Mouse (Mus musculus): ENCODE measurements around the gene Gtf3c4. TPM values are rescaled to one million over a fixed set of nuclear protein-coding genes. Genes with fewer than 3 reads are reported as not detected.

The Gtf3c4 gene
- polyA plus RNA-seq, 1 experiment = 7.1 TPM

DNA sequence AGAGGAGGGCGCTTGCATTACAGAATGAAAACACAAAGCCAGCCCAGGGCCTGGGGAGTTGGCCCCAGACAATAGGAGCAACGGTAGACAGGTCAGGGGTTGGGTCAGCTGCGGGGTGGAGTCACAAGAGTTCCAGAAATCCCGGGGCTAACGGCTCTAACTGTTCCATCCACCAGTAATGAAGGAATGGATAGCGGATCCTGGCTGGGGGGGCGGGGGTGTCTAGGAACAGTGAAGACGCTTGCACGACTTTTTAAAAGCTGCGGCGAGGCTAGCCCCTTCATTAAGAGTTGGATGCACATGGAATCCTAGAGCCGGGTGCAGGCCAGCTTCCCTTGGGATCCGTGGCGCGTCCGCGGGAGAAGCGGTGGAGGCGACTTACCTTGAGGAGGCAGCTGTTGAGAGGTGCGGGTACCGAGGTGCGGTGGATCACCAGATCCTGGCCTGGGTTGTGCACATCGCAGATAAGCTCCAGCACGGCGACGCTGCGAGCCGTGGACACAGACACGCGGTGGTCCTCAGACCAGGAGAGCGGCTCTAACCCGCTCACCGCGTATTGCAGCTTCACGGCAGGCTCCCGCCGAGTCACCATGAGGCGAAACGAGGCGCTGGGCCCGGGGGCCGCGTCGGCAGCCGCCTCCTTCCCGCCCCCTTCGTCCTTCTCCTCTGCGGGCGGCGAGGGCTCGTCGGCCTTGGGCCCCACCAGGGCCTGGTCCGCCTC is 499 bp downstream of the Gtf3c4 start:
- Histone ChIP-seq H3K4me3 (ENCODE audit: insufficient read depth, low read depth, low read length) (peak overlapping the region; percentile 98), H3K4me1 (ENCODE audit: control insufficient read depth, insufficient read depth, low read length) (peaks cover 6% of the 10 kb centered on the region; the same call in 1 of the 2 replicates), H3K36me3 (ENCODE audit: control insufficient read depth, insufficient read depth, low read length) (no peaks in the 10 kb centered on the region), H3K27me3 (replicated peaks; ENCODE audit: control insufficient read depth, insufficient read depth, low read length) (no peaks in the 10 kb centered on the region), H3K27ac (ENCODE audit: insufficient read depth, low read depth, low read length) (0 out of 2 replicates have a peak overlapping the region, but pooled peaks have one; percentile 21)
- peak; percentile 19 for DNase-seq
- WGBS = under 1% methylated on average over 53 of the region's 53 CpGs
- TF ChIP-seq CTCF (conservative IDR thresholded peaks at IDR 0.05; ENCODE audit: insufficient read depth, insufficient read length, low read depth, low read length) = no peak
- TF ChIP-seq POLR2A (IDR thresholded peaks at IDR 0.05; ENCODE audit: low read depth, low read length) = no peak

DNA sequence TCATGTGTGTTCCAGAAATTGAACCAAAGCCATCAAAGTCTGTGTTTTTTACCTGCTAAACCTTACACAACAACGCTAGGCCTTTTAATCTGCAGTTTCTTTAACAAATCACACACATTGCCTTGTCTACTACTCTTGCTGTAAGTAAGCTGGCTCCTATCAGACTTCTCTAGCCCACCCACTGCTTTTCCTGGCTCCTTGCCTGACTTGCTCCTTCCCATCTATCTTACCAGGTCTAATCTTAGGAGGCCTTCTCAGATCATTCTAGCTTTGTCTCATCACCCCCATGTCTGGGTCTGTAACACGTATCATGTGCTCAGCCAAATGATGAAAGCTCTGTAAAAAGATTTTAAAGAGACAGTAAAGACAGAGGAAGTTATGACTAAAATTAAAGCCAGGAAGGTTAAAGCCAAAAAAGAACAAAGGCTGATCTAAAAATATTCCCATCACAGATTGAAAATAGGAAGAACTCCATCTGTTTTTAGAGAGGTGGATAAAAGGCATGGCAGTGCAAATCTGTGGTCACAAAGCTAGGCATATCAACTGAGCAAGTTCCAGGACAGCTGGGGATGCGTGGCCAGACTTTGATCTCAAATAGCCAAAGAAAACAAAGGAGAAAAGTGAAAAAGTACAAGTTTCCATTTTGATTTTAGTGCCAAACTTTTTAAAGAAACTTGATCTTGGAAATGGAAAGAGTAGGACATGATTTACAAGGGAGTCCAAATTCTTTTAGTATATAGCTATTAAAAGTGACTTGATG is 3.8 kb downstream of the Gtf3c4 start:
- H3K36me3 ChIP-seq (ENCODE audit: control insufficient read depth, insufficient read depth, low read length) = peaks cover 3% of the 10 kb centered on the region; the same call in 1 of the 2 replicates
- H3K4me1 ChIP-seq (ENCODE audit: control insufficient read depth, insufficient read depth, low read length) = peaks cover 6% of the 10 kb centered on the region; the same call in 1 of the 2 replicates
- no peaks in the 10 kb centered on the region for H3K27me3 ChIP-seq (replicated peaks; ENCODE audit: control insufficient read depth, insufficient read depth, low read length)
- TF ChIP-seq POLR2A (IDR thresholded peaks at IDR 0.05; ENCODE audit: low read depth, low read length) = no peak
- no peak for TF ChIP-seq CTCF (conservative IDR thresholded peaks at IDR 0.05; ENCODE audit: insufficient read depth, insufficient read length, low read depth, low read length)
- DNase-seq = no peak
- WGBS = 45% methylated on average over 3 of the region's 3 CpGs
- H3K27ac ChIP-seq (ENCODE audit: insufficient read depth, low read depth, low read length) = no peak overlapping the region
- H3K4me3 ChIP-seq (ENCODE audit: insufficient read depth, low read depth, low read length) = no peak overlapping the region

- no peaks in the 10 kb centered on the region for H3K4me1 ChIP-seq (ENCODE audit: control insufficient read depth, insufficient read depth, low read length)
- peak; percentile 70 for TF ChIP-seq CTCF (conservative IDR thresholded peaks at IDR 0.05; ENCODE audit: insufficient read depth, insufficient read length, low read depth, low read length)
- no peak for TF ChIP-seq POLR2A (IDR thresholded peaks at IDR 0.05; ENCODE audit: low read depth, low read length)
- H3K36me3 ChIP-seq (ENCODE audit: control insufficient read depth, insufficient read depth, low read length) = peaks cover 3% of the 10 kb centered on the region
- H3K27ac ChIP-seq (ENCODE audit: insufficient read depth, low read depth, low read length) = no peak overlapping the region
- WGBS = 26% methylated on average over 4 of the region's 4 CpGs
- peak; percentile 39 for DNase-seq
- H3K27me3 ChIP-seq (replicated peaks; ENCODE audit: control insufficient read depth, insufficient read depth, low read length) = no peaks in the 10 kb centered on the region
- no peak overlapping the region for H3K4me3 ChIP-seq (ENCODE audit: insufficient read depth, low read depth, low read length)
These were observed 10.9 kb downstream of the Gtf3c4 start for GRCm38 (mm10) chr2:28829265-28829664.

DNA sequence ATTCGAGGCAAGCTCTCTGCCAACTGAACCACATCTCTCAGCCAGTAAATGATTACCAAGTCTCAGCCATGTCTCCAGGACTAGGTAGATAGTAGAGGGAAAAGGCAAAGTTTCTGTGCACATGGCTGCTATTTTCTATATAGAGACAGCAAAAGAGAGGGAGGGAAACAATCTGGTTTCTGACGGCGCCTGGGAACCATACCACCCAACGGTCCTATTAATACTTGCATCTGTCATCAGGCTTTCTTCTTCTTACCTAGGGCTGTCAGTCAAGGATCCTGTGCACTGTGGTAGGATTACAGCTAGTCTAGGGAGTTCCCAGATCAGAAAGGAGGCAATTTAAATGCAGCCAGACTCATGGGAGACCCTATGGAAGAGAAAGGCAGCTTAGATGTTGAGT is 21.3 kb downstream of the Gtf3c4 start:
- peak; percentile 47 for DNase-seq
- H3K27ac ChIP-seq (ENCODE audit: insufficient read depth, low read depth, low read length) = no peak overlapping the region
- 55% methylated on average over 4 of the region's 4 CpGs for WGBS
- H3K27me3 ChIP-seq (replicated peaks; ENCODE audit: control insufficient read depth, insufficient read depth, low read length) = no peaks in the 10 kb centered on the region
- H3K36me3 ChIP-seq (ENCODE audit: control insufficient read depth, insufficient read depth, low read length) = no peaks in the 10 kb centered on the region
- TF ChIP-seq CTCF (conservative IDR thresholded peaks at IDR 0.05; ENCODE audit: insufficient read depth, insufficient read length, low read depth, low read length) (no peak), POLR2A (IDR thresholded peaks at IDR 0.05; ENCODE audit: low read depth, low read length) (no peak)
- H3K4me1 ChIP-seq (ENCODE audit: control insufficient read depth, insufficient read depth, low read length) = no peaks in the 10 kb centered on the region
- no peak overlapping the region for H3K4me3 ChIP-seq (ENCODE audit: insufficient read depth, low read depth, low read length)

DNA sequence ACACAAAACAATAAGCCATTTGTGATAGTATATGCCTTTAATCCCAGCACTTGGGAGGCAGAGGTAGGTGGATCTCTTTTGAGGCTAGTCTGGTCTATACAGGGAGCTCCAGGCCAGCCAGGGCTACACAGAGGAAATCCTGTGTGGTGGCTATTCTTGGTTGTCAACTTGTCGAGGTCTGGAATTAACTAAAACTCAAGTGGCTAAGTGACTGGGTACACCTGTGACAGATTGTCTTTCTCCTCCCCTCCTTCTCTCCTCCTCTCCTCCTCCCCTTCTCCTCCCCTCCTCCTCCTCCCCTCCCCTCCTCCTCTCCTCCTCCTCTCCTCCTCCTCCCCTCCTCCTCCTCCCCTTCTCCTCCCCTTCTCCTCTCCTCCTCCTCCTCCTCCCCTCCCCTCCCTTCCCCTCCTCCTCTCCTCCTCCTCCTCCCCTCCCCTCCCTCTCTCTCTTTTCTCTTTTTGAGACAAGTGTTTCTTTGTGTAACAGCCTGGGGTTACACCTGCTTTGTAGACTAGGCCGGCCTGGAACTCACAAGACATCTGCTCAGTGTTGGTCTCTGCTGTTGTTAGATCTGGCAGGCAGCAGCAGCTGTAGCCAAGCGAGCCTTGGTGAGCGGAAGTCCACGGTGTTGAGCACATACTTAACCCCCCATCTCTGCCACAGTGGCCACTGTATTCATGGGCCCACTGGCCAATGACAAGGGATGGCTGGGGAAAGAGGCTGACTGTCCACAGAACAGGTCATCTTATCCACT is 29.7 kb downstream of the Gtf3c4 start:
- Histone ChIP-seq H3K4me3 (ENCODE audit: insufficient read depth, low read depth, low read length) (no peak overlapping the region), H3K36me3 (ENCODE audit: control insufficient read depth, insufficient read depth, low read length) (no peaks in the 10 kb centered on the region), H3K27me3 (replicated peaks; ENCODE audit: control insufficient read depth, insufficient read depth, low read length) (no peaks in the 10 kb centered on the region), H3K4me1 (ENCODE audit: control insufficient read depth, insufficient read depth, low read length) (no peaks in the 10 kb centered on the region), H3K27ac (ENCODE audit: insufficient read depth, low read depth, low read length) (no peak overlapping the region)
- DNase-seq = no peak
- TF ChIP-seq POLR2A (IDR thresholded peaks at IDR 0.05; ENCODE audit: low read depth, low read length) = no peak
- TF ChIP-seq CTCF (conservative IDR thresholded peaks at IDR 0.05; ENCODE audit: insufficient read depth, insufficient read length, low read depth, low read length) = no peak
- 63% methylated on average over 5 of the region's 5 CpGs for WGBS

DNA sequence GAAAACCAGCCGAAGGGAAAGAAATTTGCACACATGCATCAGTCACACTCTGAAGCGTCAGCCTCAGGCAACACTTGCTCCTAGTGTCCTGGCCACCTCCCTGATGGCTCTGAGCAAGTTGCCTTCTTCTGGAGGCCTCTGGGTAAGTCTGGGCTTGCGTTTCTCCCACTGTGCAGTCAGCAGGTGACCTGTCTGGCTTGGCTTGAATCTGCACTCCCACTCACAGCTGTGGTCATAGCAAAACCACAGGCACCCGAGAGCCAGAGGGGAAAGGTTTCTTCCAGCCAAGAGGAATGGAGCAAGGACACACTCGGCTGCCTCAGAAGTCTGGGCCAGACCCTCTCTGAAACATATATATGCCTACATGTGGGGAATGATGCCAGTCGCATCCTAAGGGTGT is 31.3 kb downstream of the Gtf3c4 start:
- H3K36me3 ChIP-seq (ENCODE audit: control insufficient read depth, insufficient read depth, low read length) = no peaks in the 10 kb centered on the region
- no peaks in the 10 kb centered on the region for H3K27me3 ChIP-seq (replicated peaks; ENCODE audit: control insufficient read depth, insufficient read depth, low read length)
- TF ChIP-seq POLR2A (IDR thresholded peaks at IDR 0.05; ENCODE audit: low read depth, low read length) = no peak
- no peak for TF ChIP-seq CTCF (conservative IDR thresholded peaks at IDR 0.05; ENCODE audit: insufficient read depth, insufficient read length, low read depth, low read length)
- WGBS = 61% methylated on average over 6 of the region's 6 CpGs
- no peak overlapping the region for H3K27ac ChIP-seq (ENCODE audit: insufficient read depth, low read depth, low read length)
- H3K4me3 ChIP-seq (ENCODE audit: insufficient read depth, low read depth, low read length) = no peak overlapping the region
- H3K4me1 ChIP-seq (ENCODE audit: control insufficient read depth, insufficient read depth, low read length) = no peaks in the 10 kb centered on the region
- no peak for DNase-seq
